Mouse (Mus musculus): ENCODE data around the gene Shpk.

DNA sequence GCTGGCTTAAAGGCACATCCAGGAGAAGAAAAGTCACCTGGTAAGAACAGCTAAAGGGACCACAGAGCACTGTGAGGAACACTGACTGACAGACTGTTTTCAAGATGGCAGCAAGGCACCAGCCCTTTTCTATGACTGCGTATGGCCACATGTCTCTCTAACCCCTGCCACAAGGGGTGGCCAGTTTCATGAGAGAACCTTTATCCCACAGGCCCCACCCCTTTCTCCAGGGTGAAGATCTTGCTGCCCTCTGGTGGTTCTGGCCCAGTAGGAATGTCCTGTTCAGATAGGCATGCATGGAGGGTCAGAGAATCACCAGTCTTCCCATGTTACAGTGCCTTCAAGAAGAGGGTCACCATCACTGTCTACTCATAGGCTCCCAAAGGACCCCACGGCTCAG lies 24.7 kb downstream of the Shpk start:
- TF ChIP-seq CEBPB (IDR thresholded peaks at IDR 0.05; ENCODE audit: insufficient read depth, poor library complexity, severe bottlenecking), result no peak
- no peak for TF ChIP-seq E2F4 (IDR thresholded peaks at IDR 0.05; ENCODE audit: insufficient read depth)
- no peak for TF ChIP-seq SRF (IDR thresholded peaks at IDR 0.05; ENCODE audit: control insufficient read depth, insufficient read length, low read depth)
- no peak for TF ChIP-seq POLR2A (IDR thresholded peaks at IDR 0.05; ENCODE audit: insufficient read length, low read depth)
- no peak for TF ChIP-seq MYOG (IDR thresholded peaks at IDR 0.05; ENCODE audit: control insufficient read depth in 1 of 3, insufficient read depth in 1 of 3, insufficient read length in 2 of 3, low read depth in 2 of 3)
- no peak for TF ChIP-seq USF1 (IDR thresholded peaks at IDR 0.05; ENCODE audit: low read depth)
